Mouse (Mus musculus): ENCODE data around the gene Spg11.

GRCm38 (mm10) chr2:122132618-122133017, 14.4 kb upstream of the Spg11 start:
- TF ChIP-seq POLR2A (IDR thresholded peaks at IDR 0.05; ENCODE audit: control insufficient read depth, extremely low read depth, insufficient read depth, low read length, poor library complexity): no peak
- TF ChIP-seq CTCF (IDR thresholded peaks at IDR 0.05; ENCODE audit: borderline replicate concordance, control insufficient read depth, extremely low read depth, insufficient read depth, low read length, poor library complexity): no peak

All from thymus, adult 2 months (tissue).